Mouse (Mus musculus): ENCODE data around the gene Klkb1.

DNA sequence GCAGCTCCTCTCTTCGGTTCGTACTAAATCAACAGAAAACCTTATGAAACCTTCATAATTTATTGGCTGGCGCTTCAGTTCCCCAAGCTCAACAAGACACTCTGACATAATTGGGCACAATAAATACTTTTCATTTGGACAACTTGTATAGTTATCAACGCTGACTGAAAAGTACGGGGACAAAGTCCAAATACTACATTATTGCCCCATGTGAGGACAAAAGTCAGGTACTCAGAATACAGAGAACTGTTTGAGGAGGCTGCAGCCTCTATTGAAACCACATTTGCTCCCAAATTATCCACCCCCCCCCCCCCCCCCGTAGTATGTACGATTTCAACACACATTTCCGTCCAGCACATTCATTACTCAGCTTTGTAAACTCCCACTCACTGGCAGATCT is 55.3 kb downstream of the Klkb1 start:
- no peak for TF ChIP-seq GABPA (IDR thresholded peaks at IDR 0.05; ENCODE audit: insufficient replicate concordance, low read depth, low read length)
- no peak for TF ChIP-seq ZKSCAN1 (IDR thresholded peaks at IDR 0.05; ENCODE audit: borderline replicate concordance, low read depth, low read length)
